Mouse (Mus musculus): ENCODE data around the gene Ppp1r15a. TPM values are rescaled to one million over a fixed set of nuclear protein-coding genes. Genes with fewer than 3 reads are reported as not detected.
"Not testable (repeated sequence)": the region's sequence is repeated elsewhere in the genome, so short reads cannot be mapped to it uniquely, and the experiment has no call there.

The Ppp1r15a gene
- total and polyA plus RNA-seq, 3 experiments: 27.3 to 36.0 (median 29.6) TPM

DNA sequence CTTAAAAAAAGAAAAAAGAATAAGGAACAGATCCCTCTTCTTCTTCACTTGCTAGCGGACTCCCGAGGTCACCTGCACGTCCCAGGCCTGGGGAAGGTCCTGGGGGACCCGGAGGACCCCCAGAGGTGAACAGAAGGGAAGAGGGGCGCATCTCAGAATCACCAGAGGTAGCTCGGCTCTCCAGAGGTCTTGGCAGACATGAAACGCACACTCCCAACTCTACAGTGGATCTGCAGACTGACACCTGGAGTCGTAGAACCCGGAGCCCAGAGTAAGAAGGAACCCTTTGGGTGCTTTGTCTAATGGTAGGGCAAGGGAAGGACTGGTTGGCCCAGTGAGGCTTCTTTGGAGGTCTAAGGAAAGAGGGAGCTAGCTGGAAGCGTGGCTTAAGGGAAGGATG is 11.5 kb upstream of the Ppp1r15a start:
- 87% methylated on average over 10 of the region's 10 CpGs for WGBS
- no peak for TF ChIP-seq EP300 (IDR thresholded peaks at IDR 0.05; ENCODE audit: insufficient read depth, low read depth, low read length)
- no peak for TF ChIP-seq CTCF (IDR thresholded peaks at IDR 0.05)
- TF ChIP-seq POLR2A (IDR thresholded peaks at IDR 0.05; ENCODE audit: insufficient read depth, low read depth, low read length): no peak

DNA sequence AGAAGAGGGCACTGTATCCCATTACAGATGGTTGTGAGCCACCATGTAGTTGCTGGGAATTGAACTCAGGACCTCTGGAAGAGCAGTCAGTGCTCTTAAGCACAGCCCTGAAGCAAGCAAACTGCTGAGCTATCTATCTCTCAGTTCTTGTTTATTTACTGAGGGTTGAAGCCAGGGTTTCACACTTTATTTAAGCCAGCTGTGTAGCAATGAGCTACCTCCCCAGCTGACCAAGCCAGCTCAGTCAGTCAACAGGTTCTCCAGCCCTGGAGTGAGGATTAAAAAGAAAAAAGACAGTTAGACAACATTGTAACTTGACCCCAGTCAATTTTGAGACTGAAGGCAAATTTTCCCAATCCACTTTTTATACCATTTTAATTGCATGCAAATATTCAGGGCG is 9.6 kb upstream of the Ppp1r15a start:
- no peak for TF ChIP-seq POLR2A (IDR thresholded peaks at IDR 0.05; ENCODE audit: insufficient read depth, low read depth, low read length)
- TF ChIP-seq EP300 (IDR thresholded peaks at IDR 0.05; ENCODE audit: insufficient read depth, low read depth, low read length): no peak
- TF ChIP-seq CTCF (IDR thresholded peaks at IDR 0.05): no peak
- no peaks in the 10 kb centered on the region for H3K27me3 ChIP-seq (ENCODE audit: control insufficient read depth, insufficient read depth, low read length)
- H3K9ac ChIP-seq (ENCODE audit: low read depth, low read length): no peak overlapping the region
- no peaks in the 10 kb centered on the region for H3K4me1 ChIP-seq (ENCODE audit: control insufficient read depth, insufficient read depth, low read length)
- 83% methylated on average over 1 of the region's 1 CpGs for WGBS
- no peak overlapping the region for H3K27ac ChIP-seq
- intact Hi-C loops (cut with DNase I): no loop called here
- H3K36me3 ChIP-seq (ENCODE audit: control insufficient read depth, insufficient read depth, low read length): no peaks in the 10 kb centered on the region
- no peak overlapping the region for H3K4me3 ChIP-seq
- H3K79me2 ChIP-seq (replicated peaks; ENCODE audit: control insufficient read depth, insufficient read depth, low read length): no peaks in the 10 kb centered on the region
- DNase-seq: no peak

More for the DNA sequence above, 11.5 kb upstream of the Ppp1r15a start:
- H3K36me3 ChIP-seq (ENCODE audit: control insufficient read depth, insufficient read depth, low read length): no peaks in the 10 kb centered on the region
- no peak overlapping the region for H3K27ac ChIP-seq
- no peaks in the 10 kb centered on the region for H3K27me3 ChIP-seq (ENCODE audit: control insufficient read depth, insufficient read depth, low read length)
- H3K4me3 ChIP-seq: peak overlapping the region; percentile 58
- no peak overlapping the region for H3K9ac ChIP-seq (ENCODE audit: low read depth, low read length)
- no peaks in the 10 kb centered on the region for H3K79me2 ChIP-seq (replicated peaks; ENCODE audit: control insufficient read depth, insufficient read depth, low read length)
- H3K4me1 ChIP-seq (ENCODE audit: control insufficient read depth, insufficient read depth, low read length): no peaks in the 10 kb centered on the region
- DNase-seq: no peak
- intact Hi-C loops (cut with DNase I): no loop called here

DNA sequence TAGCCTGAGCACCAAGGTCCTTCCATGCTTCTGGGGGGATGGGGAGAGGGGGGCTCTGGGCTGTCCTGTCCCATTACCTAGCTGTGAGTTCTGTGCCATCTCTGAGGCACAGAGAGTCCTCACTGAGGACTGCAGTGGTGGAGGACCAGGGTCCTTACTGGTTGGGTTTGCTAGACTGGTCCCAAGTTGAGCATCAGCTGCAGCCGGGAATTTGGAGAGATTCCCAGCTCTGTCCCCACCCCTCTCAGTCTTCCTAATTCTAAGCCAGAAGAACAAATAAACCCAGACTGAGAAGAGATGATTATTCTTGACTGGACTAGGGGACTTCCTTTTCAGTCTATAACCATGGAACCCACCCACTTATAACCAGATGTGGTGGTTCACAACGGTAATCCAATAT is 4.6 kb upstream of the Ppp1r15a start:
- WGBS: 41% methylated on average over 2 of the region's 2 CpGs
- TF ChIP-seq EP300 (IDR thresholded peaks at IDR 0.05; ENCODE audit: insufficient read depth, low read depth, low read length): no peak
- TF ChIP-seq POLR2A (IDR thresholded peaks at IDR 0.05; ENCODE audit: insufficient read depth, low read depth, low read length): no peak
- no peak for TF ChIP-seq CTCF (IDR thresholded peaks at IDR 0.05)
- peak in 1 of 2 experiments; percentile 42 for DNase-seq

DNA sequence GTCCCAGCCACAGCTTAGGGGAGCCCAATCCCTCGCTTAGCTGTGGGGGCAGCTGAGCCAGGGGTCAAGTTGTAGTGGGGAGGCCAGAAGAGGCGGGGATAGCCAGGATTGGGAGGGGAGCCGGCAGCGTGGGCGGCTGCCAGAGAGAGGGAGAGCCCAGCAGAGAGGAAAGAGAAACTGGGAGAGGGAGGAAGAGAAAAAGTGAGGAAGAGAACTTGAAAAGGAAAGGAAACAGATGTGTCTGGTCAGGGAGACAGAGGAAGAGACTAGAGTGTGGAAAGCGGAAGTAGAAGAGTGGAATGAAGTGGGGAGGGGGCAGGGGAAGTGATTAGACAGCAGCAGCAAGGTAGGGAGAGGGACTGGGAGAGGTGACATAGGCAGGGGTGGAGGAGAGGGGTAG is 3.4 kb upstream of the Ppp1r15a start:
- H3K4me1 ChIP-seq (ENCODE audit: control insufficient read depth, insufficient read depth, low read length): peaks cover under 1% of the 10 kb centered on the region; the same call in 1 of the 2 replicates
- WGBS: 16% methylated on average over 6 of the region's 6 CpGs
- DNase-seq: peak; percentile 40 to 57
- H3K36me3 ChIP-seq (ENCODE audit: control insufficient read depth, insufficient read depth, low read length): no peaks in the 10 kb centered on the region
- no peaks in the 10 kb centered on the region for H3K79me2 ChIP-seq (replicated peaks; ENCODE audit: control insufficient read depth, insufficient read depth, low read length)
- no peaks in the 10 kb centered on the region for H3K27me3 ChIP-seq (ENCODE audit: control insufficient read depth, insufficient read depth, low read length)
- no peak overlapping the region for H3K4me3 ChIP-seq
- no peak overlapping the region for H3K27ac ChIP-seq
- no peak overlapping the region for H3K9ac ChIP-seq (ENCODE audit: low read depth, low read length)
- intact Hi-C loops (cut with DNase I): loop anchor here (5.0 kb wide), 1 partner anchor 173 kb away; no protein-coding TSS in a partner anchor
- TF ChIP-seq EP300 (IDR thresholded peaks at IDR 0.05; ENCODE audit: insufficient read depth, low read depth, low read length) (no peak), POLR2A (IDR thresholded peaks at IDR 0.05; ENCODE audit: insufficient read depth, low read depth, low read length) (no peak), CTCF (IDR thresholded peaks at IDR 0.05) (no peak)

More for the DNA sequence above, 4.6 kb upstream of the Ppp1r15a start:
- Histone ChIP-seq H3K4me1 (ENCODE audit: control insufficient read depth, insufficient read depth, low read length) (no peaks in the 10 kb centered on the region), H3K27ac (no peak overlapping the region), H3K36me3 (ENCODE audit: control insufficient read depth, insufficient read depth, low read length) (no peaks in the 10 kb centered on the region), H3K79me2 (replicated peaks; ENCODE audit: control insufficient read depth, insufficient read depth, low read length) (no peaks in the 10 kb centered on the region), H3K9ac (ENCODE audit: low read depth, low read length) (no peak overlapping the region), H3K27me3 (ENCODE audit: control insufficient read depth, insufficient read depth, low read length) (no peaks in the 10 kb centered on the region), H3K4me3 (no peak overlapping the region)
- intact Hi-C loops (cut with DNase I): no loop called here

DNA sequence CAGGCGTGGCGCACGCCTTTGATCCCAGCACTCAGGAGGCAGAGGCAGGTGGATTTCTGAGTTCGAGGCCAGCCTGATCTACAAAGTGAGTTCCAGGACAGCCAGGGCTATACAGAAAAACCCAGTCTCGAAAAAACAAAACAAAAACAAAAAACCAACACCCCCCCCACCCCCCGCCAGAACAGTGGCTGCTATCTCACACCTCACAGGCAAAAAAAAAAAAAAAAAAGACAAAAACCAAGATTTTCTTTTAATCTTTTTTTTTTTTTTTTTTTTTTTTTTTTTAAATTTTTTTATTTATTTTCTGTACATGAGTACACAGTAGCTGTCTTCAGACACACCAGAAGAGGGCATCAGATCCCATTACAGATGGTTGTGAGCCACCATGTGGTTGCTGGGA is 1.1 kb upstream of the Ppp1r15a start:
- not testable (repeated sequence) for H3K4me3 ChIP-seq; H3K27me3 ChIP-seq (ENCODE audit: control insufficient read depth, insufficient read depth, low read length); H3K79me2 ChIP-seq (replicated peaks; ENCODE audit: control insufficient read depth, insufficient read depth, low read length); H3K27ac ChIP-seq; DNase-seq; H3K9ac ChIP-seq (ENCODE audit: low read depth, low read length); H3K36me3 ChIP-seq (ENCODE audit: control insufficient read depth, insufficient read depth, low read length)
- WGBS: 85% methylated on average over 6 of the region's 6 CpGs
- intact Hi-C loops (cut with DNase I): loop anchor here (5.0 kb wide), 1 partner anchor 175 kb away; no protein-coding TSS in a partner anchor
- peaks cover 11% of the 10 kb centered on the region for H3K4me1 ChIP-seq (ENCODE audit: control insufficient read depth, insufficient read depth, low read length)

DNA sequence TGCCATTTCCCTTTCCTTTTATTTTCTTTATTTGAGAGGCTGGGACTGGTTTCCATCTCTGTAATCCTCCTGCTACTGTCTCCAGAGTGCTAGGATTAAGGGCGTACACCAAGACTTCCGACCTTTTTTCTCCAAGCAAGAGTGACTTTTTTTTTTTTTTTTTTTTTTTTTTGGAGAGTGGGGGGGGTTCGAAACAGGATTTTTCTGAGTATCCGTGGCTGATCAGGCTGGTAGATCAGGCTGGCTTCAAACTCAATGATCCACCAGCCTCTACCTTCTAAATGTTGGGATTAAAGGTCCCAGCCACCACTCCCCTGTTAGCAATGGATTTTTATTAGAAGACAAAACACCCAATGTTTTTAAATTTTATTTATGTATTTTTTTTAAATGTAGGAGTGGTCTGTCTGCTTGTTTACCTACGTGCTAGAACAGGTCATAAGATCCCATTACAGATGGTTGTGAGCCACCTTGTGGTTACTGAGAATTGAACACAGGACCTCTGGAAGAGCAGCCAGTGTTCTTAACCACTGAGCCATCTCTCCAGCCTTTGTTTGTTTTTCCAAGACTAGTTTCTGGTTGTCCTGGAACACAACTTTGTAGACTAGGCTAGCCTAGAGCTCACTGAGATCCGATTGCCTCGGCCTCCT is 529 bp upstream of the Ppp1r15a start:
- 21% methylated on average over 7 of the region's 7 CpGs for WGBS

More for the DNA sequence above, 529 bp upstream of the Ppp1r15a start:
- Histone ChIP-seq H3K9ac (ENCODE audit: low read depth, low read length) (peak overlapping the region; percentile 21), H3K79me2 (replicated peaks; ENCODE audit: control insufficient read depth, insufficient read depth, low read length) (no peaks in the 10 kb centered on the region), H3K4me1 (ENCODE audit: control insufficient read depth, insufficient read depth, low read length) (peaks cover 13% of the 10 kb centered on the region), H3K27ac (peak overlapping the region; percentile 99), H3K4me3 (peak overlapping the region; percentile 88), H3K36me3 (ENCODE audit: control insufficient read depth, insufficient read depth, low read length) (peaks cover 9% of the 10 kb centered on the region), H3K27me3 (ENCODE audit: control insufficient read depth, insufficient read depth, low read length) (no peaks in the 10 kb centered on the region)
- DNase-seq: no peak
- intact Hi-C loops (cut with DNase I): loop anchor here (5.0 kb wide), 1 partner anchor 176 kb away; no protein-coding TSS in a partner anchor
- peak; percentile 72 for TF ChIP-seq CTCF (IDR thresholded peaks at IDR 0.05)
- no peak for TF ChIP-seq POLR2A (IDR thresholded peaks at IDR 0.05; ENCODE audit: insufficient read depth, low read depth, low read length)
